Mouse (Mus musculus) ES-E14 (cell line): Measurements from ENCODE around the gene 6030498E09Rik.

Source experiments
- CHD2 ChIP-seq: IDR thresholded peaks from 2 replicates; pipeline ENCODE4 v1.6.1; 2014; ENCODE audit warnings: mild to moderate bottlenecking, low read depth, low read length, inconsistent platforms
- HCFC1 ChIP-seq: IDR thresholded peaks from 2 replicates; pipeline ENCODE4 v1.6.1; 2012; ENCODE audit warnings: low read length, inconsistent platforms, borderline replicate concordance; ENCODE audit not compliant: insufficient read depth
- MAFK ChIP-seq: IDR thresholded peaks from 2 replicates; pipeline ENCODE4 v1.6.1; 2014; ENCODE audit warnings: mild to moderate bottlenecking, low read depth, low read length, inconsistent platforms; ENCODE audit not compliant: insufficient read depth
- ZC3H11A ChIP-seq: IDR thresholded peaks from 2 replicates; pipeline ENCODE4 v1.6.1; 2012; ENCODE audit warnings: low read depth, mild to moderate bottlenecking, inconsistent platforms, low read length, borderline replicate concordance
- ZNF384 ChIP-seq: IDR thresholded peaks from 2 replicates; pipeline ENCODE4 v1.6.1; 2012; ENCODE audit warnings: low read depth, low read length, inconsistent platforms

DNA sequence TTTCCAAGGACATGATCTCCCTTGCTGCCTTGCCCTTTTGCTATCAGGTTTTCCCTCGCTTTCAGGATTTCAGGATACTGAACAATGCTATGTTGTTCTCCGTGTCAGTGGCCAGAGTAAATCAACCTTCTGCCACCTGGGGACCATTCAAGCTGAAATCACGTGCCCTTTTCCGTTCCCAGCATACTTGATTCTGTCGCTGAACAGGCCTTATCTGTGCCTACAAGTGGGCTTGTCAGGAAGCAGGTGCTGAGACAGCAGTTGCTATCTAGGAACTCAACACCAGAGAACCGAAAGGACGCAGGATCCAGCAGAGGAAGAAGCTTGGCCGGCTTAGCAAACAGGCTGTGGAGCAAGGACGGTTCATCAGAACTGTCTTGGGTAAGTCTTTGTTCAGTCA lies at the start of gene 6030498E09Rik:
- TF ChIP-seq ZNF384 (no peak), CHD2 (no peak), ZC3H11A (no peak), MAFK (no peak), HCFC1 (no peak)
